Mouse (Mus musculus) adrenal gland, postnatal 10 days (tissue): ENCODE measurements around the gene Klhdc2. TPM values are rescaled to one million over a fixed set of nuclear protein-coding genes. Genes with fewer than 3 reads are reported as not detected.

Experiments
- DNase-seq: peaks from one replicate; pipeline ENCODE4 v3.0.0; 2021; ENCODE audit warnings: mixed read lengths
- total RNA-seq, 2 experiments: library from RNA; stranded (reverse); gene quantifications; 2 replicates each; pipeline ENCODE4 v1.2.3; 2021

The Klhdc2 gene
- total RNA-seq, 2 experiments from 2014 or later = 67.7 to 80.8 TPM

DNA sequence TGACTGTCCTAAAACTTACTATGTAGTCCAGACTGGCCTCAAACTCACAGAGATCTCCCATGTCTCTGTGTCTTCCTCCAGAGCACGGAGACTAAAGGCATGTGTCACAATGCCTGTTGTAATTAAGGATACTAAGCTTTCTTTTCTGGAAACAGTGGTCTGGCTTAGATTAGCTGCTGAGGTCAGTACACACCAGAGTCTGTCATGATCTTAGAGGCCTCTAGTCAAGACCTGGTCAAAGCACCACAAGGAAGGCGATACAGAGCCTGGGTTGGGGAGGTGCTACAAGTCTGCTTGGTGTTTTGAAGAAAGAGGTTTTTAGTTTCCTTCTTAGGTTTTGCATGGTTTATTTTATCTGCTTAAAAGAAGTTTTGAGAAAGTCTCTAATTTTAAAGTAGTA is 3.9 kb downstream of the Klhdc2 start:
- DNase-seq = no peak

DNA sequence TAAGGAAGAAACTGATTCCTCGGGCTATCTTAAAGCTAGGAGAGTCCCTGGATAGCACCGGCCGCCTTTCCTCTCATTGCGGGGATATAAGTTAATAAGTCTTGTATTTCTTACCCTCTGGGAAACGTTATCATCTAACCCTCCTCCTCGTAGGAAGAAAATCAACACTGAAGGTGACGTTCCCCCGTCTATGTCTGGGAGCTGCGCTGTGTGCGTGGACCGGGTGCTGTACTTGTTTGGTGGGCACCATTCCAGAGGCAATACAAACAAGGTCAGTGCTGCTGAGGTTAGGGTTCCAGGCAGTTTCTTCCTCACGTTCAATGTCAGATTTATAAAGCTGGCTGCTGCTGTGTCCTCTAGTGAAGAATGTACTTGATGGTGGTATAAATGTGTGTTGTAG is 5.7 kb downstream of the Klhdc2 start:
- DNase-seq = peak; percentile 35

DNA sequence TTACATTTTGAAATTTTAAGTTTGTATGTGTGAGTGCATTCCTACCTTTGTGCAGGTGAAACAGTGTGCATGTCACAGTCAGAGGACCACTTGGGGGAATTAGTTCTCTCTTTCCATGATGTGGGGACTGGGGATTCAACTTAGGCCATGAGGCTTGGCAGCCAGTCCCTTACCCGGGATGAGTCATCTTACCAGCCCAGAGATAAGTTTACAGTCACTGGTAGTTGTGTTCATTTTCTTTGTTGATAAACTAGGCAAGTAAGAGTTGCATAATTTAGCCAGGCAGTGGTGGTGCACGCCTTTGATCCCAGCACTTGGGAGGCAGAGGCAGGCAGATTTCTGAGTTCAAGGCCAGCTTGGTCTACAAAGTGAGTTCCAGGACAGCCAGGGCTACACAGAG is 7.6 kb downstream of the Klhdc2 start:
- no peak for DNase-seq

- DNase-seq = no peak
These were observed 9.9 kb downstream of the Klhdc2 start for GRCm38 (mm10) chr12:69306333-69306732.

- DNase-seq = no peak
These were observed 13.2 kb downstream of the Klhdc2 start for GRCm38 (mm10) chr12:69309659-69310058.

DNA sequence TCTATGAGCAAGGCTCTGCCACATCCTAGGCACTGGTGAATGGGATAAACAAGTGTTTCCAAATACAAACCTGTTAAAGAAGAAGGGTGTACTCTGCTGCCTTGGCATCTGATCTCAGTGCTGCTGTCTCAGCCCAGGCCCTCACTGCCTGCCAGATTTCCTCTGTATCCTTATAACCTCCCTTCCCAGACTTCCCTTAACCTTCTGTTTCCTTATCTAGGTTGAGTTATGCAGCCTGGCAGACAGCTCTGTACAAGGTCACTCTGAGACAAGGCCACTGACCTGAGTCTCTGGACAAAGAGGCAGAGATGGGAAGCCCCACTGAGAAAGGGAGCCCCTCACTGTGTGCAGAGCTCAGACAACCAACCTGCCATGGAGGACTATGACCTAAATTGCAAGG is 21.9 kb downstream of the Klhdc2 start:
- DNase-seq = no peak

DNA sequence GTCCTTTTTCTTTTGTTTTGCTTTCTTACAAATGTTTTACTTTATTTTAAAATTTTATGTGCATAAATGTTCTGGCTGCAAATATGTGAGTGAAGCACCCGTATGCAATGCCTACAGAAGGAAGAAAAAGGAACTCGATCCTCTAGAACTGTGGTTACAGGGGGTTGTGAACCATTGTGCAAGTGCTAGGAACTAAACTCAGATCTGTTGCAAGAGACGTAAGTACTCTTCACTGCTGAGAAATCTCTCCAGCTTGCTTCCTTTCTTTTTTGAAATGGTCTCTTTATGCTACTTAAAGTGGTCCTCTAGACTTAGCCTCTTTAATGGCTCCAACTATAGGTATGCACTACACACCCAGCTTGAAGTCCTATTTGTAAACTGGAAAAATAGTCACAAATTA is 34.7 kb downstream of the Klhdc2 start:
- DNase-seq = no peak

GRCm38 (mm10) chr12:69332147-69332546 is 35.7 kb downstream of the Klhdc2 start:
- no peak for DNase-seq

DNA sequence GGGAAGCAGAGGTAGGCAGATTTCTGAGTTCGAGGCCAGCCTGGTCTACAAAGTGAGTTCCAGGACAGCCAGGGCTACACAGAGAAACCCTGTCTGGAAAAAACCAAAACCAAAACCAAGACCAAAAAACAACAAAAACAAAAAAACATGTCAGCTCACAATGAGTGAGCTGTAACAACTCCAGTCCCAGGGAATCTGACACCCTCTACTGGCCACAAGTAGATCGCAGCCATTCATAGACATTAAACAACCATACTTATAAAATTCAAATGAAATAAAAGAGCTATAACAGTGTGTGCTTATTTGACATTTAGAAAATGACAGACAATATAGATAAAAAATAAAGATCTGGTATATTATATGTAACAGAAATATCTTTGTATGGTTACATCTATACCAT is 37.1 kb downstream of the Klhdc2 start:
- peak; percentile 38 for DNase-seq

DNA sequence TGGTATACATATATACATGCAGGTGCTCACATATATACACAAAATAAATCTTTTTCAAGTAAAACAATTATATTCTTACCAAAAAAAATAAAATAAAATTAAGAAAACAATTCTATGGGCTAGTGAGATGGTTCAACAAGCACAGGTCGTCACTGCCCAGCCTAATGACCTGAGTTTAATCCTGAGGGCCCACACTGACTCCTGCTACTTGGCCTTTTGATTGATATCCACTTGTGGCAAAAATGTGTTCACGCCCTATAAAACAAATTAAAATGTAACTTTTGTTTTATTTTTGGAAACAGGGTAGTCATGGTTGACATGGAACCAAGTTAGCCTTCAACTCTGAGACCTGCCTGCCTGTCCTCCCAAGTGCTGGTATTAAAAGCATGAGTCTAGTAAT is 53.4 kb downstream of the Klhdc2 start:
- no peak for DNase-seq

DNA sequence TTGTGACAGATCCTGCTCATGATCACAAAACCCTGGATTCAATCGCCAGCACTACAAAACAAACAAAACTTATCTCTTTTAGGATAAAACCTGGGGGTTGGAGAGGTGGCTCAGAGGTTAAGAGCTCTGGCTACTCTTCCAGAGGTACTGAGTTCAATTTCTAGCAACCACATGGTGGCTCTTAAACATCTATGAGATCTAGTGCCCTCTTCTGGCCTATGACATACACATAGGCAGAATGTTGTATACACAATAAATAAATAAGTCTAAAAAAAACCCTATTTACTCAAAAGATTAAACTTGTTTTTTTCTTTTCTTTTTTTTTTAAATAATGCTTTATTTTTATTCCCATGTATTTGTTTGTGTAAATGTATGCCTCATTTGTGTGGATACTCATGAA is 55.2 kb downstream of the Klhdc2 start:
- no peak for DNase-seq

GRCm38 (mm10) chr12:69356546-69357299 is 60.2 kb downstream of the Klhdc2 start, which contains the start of gene Nemf:
Gene Nemf (minus strand): TSS chr12:69357165.
- DNase-seq = peak; percentile 91

GRCm38 (mm10) chr12:69357300-69357646 is 60.8 kb downstream of the Klhdc2 start:
- no peak for DNase-seq

Other genes with a start within 250 kb of the Klhdc2 start
- 1,000 to 10,000 TPM; 1,821 to 1,838 TPM for gene Rps29, start 137.5 kb upstream of the Klhdc2 start, total RNA-seq
- gene Lrr1, start 127.9 kb upstream of the Klhdc2 start, total RNA-seq = 1 to 10 TPM; 1.9 TPM
- gene Rpl36al, start 112.6 kb upstream of the Klhdc2 start, total RNA-seq = 100 to 1,000 TPM; 453 to 493 TPM
- gene Mgat2, start 112.5 kb upstream of the Klhdc2 start, total RNA-seq = 10 to 100 TPM; 41.5 to 49.4 TPM
- 1 to 10 TPM; 5.5 to 6.0 TPM for gene Gm49383, start 99.6 kb upstream of the Klhdc2 start, total RNA-seq
- 1 to 10 TPM; 1.7 to 2.1 TPM for gene Dnaaf2, start 98.3 kb upstream of the Klhdc2 start, total RNA-seq
- gene Gm49384, start 92.4 kb upstream of the Klhdc2 start, total RNA-seq = 1 to 10 TPM; 3.7 to 3.9 TPM
- 1 to 10 TPM; 6.0 to 8.6 TPM for gene Pole2, start 68.5 kb upstream of the Klhdc2 start, total RNA-seq
- gene Klhdc1, start 55.5 kb upstream of the Klhdc2 start, total RNA-seq = 10 to 100 TPM in 1 of 2 experiments, 1 to 10 TPM in 1; 5.8 to 10.5 TPM
- gene Nemf, start 60.5 kb downstream of the Klhdc2 start, total RNA-seq = 10 to 100 TPM; 33.9 to 39.0 TPM
- gene Arf6, start 75.5 kb downstream of the Klhdc2 start, total RNA-seq = 100 to 1,000 TPM in 1 of 2 experiments, 10 to 100 TPM in 1; 94.9 to 116 TPM
- under 1 TPM in 1 of 2 experiments, not detected in 1; 0.63 TPM for gene Gm9887, start 75.8 kb downstream of the Klhdc2 start, total RNA-seq